25 mouse cellular contexts compared by ENCODE assay signal in genomic region chr10:117438614-117439193, GRCm38 (mm10).
"Had no signal": no experiment of that assay in that cellular context is flagged by ENCODE, and none has a peak within 500 bp of the region (broad histone marks: within the 10 kb centered on the region; RNA-seq: fewer than 3 reads in every experiment).

No protein-coding gene starts in this region.

- H3K27ac ChIP-seq: embryonic facial prominence, embryonic 10.5 days; embryonic facial prominence, embryonic 12.5 days; embryonic facial prominence, embryonic 13.5 days; embryonic facial prominence, embryonic 15.5 days; forebrain, embryonic 10.5 days; forebrain, embryonic 12.5 days; forebrain, embryonic 13.5 days; forebrain, embryonic 15.5 days; gastrocnemius, adult 2 months; heart, adult 2 months had no signal

- H3K27me3 ChIP-seq: embryonic facial prominence, embryonic 12.5 days; forebrain, embryonic 15.5 days had no signal

- H3K36me3 ChIP-seq: embryonic facial prominence, embryonic 10.5 days; embryonic facial prominence, embryonic 12.5 days; embryonic facial prominence, embryonic 13.5 days; embryonic facial prominence, embryonic 15.5 days; forebrain, embryonic 10.5 days; forebrain, embryonic 12.5 days; forebrain, embryonic 15.5 days had no signal

- DNase-seq: cerebellum, adult 8-10 months; cerebellum, adult 9-10 months; cerebellum, adult 9-11 months; cerebellum, postnatal 10 days; cerebellum, postnatal 14 days; cerebellum, postnatal 25 days; cerebellum, postnatal 36 days; embryo, embryonic 11 days; forebrain, postnatal 0 days; gastrocnemius, adult 2 months; gastrocnemius, postnatal 10 days; gastrocnemius, postnatal 14 days; gastrocnemius, postnatal 25 days; gastrocnemius, postnatal 36 days; heart, adult 18-20 months; heart, adult 2 months had no signal

- H3K4me3 ChIP-seq: embryonic facial prominence, embryonic 10.5 days; embryonic facial prominence, embryonic 12.5 days; embryonic facial prominence, embryonic 13.5 days; embryonic facial prominence, embryonic 15.5 days; erythroblast, embryonic 14.5 days; forebrain, embryonic 10.5 days; forebrain, embryonic 12.5 days; forebrain, embryonic 13.5 days; forebrain, embryonic 15.5 days; gastrocnemius, adult 2 months; heart, adult 2 months had no signal
